Mouse (Mus musculus) monocyte, adult 2 months (primary cell): ENCODE results near the gene Gtf2ird1.
"Not testable (repeated sequence)": the region's sequence is repeated elsewhere in the genome, so short reads cannot be mapped to it uniquely, and the experiment has no call there.

Experiments
- DNase-seq, 2 experiments: peaks; one replicate each; pipeline ENCODE4 v3.0.0; 2022; ENCODE audit warnings: low spot score in 2 of 2, low read depth in 1 of 2

The Gtf2ird1 gene

GRCm38 (mm10) chr5:134345449-134345848 is 111.1 kb downstream of the Gtf2ird1 start:
- DNase-seq, result no peak

GRCm38 (mm10) chr5:134344076-134344475 is 112.4 kb downstream of the Gtf2ird1 start:
- no peak for DNase-seq

GRCm38 (mm10) chr5:134343530-134343929 is 113.0 kb downstream of the Gtf2ird1 start:
- DNase-seq, result not testable (repeated sequence)

GRCm38 (mm10) chr5:134342503-134343205 is 113.9 kb downstream of the Gtf2ird1 start:
- no peak for DNase-seq

- no peak for DNase-seq
Observed at GRCm38 (mm10) chr5:134341721-134342120, 114.8 kb downstream of the Gtf2ird1 start.

- no peak for DNase-seq
Observed at GRCm38 (mm10) chr5:134341321-134341720, 115.2 kb downstream of the Gtf2ird1 start.

- no peak for DNase-seq
Observed at GRCm38 (mm10) chr5:134340101-134340522, 116.4 kb downstream of the Gtf2ird1 start.

GRCm38 (mm10) chr5:134337012-134337411 is 119.5 kb downstream of the Gtf2ird1 start:
- not testable (repeated sequence) for DNase-seq

- no peak for DNase-seq
Observed at GRCm38 (mm10) chr5:134332743-134333142, 123.8 kb downstream of the Gtf2ird1 start.

GRCm38 (mm10) chr5:134330082-134330481 is 126.4 kb downstream of the Gtf2ird1 start:
- DNase-seq, result no peak

GRCm38 (mm10) chr5:134329311-134329710 is 127.2 kb downstream of the Gtf2ird1 start:
- no peak for DNase-seq

GRCm38 (mm10) chr5:134328482-134329001 is 128.0 kb downstream of the Gtf2ird1 start:
- no peak for DNase-seq

- DNase-seq, result no peak
Observed at GRCm38 (mm10) chr5:134325856-134326566, 130.5 kb downstream of the Gtf2ird1 start.

GRCm38 (mm10) chr5:134323869-134324268 is 132.6 kb downstream of the Gtf2ird1 start:
- DNase-seq, result no peak

- no peak for DNase-seq
Observed at GRCm38 (mm10) chr5:134323311-134323710, 133.2 kb downstream of the Gtf2ird1 start.

- no peak for DNase-seq
Observed at GRCm38 (mm10) chr5:134322355-134322754, 134.2 kb downstream of the Gtf2ird1 start.

GRCm38 (mm10) chr5:134321699-134322098 is 134.8 kb downstream of the Gtf2ird1 start:
- no peak for DNase-seq

- DNase-seq, result no peak
Observed at GRCm38 (mm10) chr5:134318903-134319302, 137.6 kb downstream of the Gtf2ird1 start.

GRCm38 (mm10) chr5:134316721-134317120 is 139.8 kb downstream of the Gtf2ird1 start:
- DNase-seq, result no peak

GRCm38 (mm10) chr5:134315623-134316350 is 140.7 kb downstream of the Gtf2ird1 start:
- no peak for DNase-seq
